Mouse (Mus musculus) urinary bladder, postnatal 36 days (tissue): ENCODE data around the gene Zfp954.
"Not testable (repeated sequence)": the region's sequence is repeated elsewhere in the genome, so short reads cannot be mapped to it uniquely, and the experiment has no call there.

ENCODE experiments used
- DNase-seq, 2 experiments: peaks; one replicate each; pipeline ENCODE4 v3.0.0; 2022; ENCODE audit warnings: low spot score in 2 of 2, mixed read lengths in 1 of 2

The Zfp954 gene

DNA sequence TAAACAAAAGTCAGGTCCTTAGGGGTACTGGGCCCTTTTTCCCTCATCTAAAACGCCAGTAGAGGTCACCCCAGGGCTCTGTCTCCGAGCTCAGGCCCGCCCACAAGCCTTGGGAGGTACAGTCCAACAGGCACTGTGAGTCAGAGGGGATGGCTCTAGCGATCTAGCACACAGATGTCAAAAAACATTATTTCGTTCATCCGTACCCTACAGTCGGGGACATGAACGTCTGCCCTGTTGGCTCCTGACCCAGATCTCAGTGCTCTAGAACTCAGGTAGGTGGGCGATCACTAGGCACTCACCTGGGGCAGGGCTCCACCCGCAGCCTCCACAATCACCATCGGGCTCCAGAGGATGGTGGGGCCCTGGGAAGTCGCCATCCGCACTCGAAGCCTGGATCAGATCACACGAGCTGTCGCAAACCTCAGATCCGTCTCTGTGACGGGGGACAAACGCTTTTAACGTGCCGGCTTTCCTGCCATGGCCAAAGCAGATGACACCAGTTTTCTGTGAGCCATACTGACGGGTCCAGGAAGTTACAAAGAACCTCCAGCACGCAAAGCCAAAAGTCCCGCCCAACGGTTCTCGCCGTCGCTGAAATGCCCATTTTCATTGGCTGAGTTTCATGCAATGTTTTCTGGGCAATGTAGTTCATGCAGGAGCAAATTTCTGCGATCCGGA lies at the start of gene Zfp954:
Zfp954 (minus strand) TSS at position 568 of the 681 bp plus-strand sequence.
- DNase-seq = peak; percentile 76 to 86

DNA sequence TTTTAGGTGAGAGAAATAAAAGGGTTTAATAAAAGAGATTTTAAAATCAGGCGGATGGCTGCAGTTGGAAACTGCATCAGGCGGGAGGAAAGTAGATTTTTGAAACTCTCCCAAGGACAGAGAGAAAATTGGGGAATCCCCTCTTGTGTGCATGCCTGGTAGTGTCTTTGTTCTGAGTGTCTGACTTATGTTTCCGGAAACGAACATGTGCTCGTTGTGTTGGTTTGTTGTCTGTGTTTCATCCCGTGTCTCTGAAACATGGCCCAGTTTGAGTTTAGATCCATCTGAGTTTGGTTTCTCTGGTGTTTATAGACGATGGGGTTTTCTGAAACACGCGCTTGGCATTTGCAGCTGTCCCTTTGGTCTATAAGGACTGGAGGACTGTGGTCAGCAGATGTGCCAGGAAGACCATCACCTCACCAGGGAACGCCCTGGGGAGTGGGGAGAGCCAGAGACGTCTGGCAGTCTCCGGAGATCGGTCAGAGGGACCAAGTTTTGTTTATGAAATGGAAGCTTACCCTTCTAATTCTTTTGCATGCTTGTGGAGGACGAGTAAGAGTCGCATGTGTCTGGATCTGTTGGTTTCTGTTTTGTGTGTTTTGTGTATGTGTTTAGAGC lies 24.8 kb upstream of the Zfp954 start:
- DNase-seq = no peak

DNA sequence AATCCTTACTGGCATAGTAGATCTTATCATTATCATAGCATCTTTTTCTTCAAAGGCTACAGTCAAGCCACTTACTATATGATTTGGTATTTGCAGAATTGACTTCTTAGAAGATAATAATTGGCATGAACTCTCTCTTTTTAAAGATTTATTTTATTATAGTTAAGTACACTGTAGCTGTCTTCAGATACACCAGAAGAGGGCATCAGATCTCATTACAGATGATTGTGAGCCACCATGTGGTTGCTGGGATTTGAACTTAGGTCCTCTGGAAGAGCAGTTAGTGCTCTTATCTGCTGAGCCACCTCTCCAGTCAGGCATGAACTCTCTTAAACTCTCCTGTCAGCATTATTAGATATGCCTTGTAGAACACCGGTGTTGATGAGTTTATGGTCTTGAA lies 22.9 kb upstream of the Zfp954 start:
- no peak for DNase-seq

DNA sequence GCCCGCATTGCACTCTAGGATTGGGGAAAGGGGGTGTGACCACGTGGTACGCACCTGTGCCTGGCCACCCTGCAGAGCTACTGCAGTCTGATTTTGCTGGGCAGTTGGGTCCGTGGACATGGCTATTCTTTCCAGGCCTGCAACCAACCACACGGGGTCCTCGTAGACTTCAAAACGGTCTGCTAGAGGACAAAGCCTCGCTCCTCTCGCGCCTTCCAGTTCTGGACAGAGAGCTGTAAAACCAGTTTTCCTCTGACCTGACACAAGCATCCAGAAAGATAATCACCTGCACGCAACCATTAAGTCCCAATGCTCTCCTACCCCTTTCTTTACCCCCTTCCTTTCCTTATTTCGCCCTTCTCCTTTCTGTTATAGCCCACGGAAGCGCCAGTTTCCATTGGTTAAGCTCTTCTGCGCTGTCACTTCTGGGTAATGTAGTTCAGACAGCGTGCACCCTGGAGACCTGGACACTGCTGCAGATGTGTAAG lies 15.1 kb upstream of the Zfp954 start, which contains the start of gene Zfp773:
Zfp773 (minus strand) TSS at position 377 of the 488 bp plus-strand sequence.
- DNase-seq = peak; percentile 45 to 60

DNA sequence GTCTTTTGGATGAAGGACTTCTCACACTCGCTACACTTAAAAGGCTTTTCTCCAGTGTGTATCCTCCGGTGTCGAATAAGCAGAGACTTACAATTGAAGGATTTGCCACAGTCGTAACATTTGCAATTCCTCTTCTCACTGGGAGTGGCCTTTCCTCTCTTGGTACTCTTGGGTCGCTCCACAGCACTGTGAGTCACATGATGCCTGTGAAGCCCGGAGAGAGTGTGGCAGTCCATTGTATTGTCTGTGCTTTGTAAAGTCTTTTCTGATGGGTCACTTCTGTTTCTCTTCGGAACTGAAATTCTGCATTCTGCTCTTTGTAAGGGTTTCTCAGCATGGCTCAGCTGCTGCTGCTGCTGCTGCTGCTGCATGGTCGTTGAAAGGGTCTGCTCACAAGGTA lies 11.5 kb upstream of the Zfp954 start:
- no peak for DNase-seq

DNA sequence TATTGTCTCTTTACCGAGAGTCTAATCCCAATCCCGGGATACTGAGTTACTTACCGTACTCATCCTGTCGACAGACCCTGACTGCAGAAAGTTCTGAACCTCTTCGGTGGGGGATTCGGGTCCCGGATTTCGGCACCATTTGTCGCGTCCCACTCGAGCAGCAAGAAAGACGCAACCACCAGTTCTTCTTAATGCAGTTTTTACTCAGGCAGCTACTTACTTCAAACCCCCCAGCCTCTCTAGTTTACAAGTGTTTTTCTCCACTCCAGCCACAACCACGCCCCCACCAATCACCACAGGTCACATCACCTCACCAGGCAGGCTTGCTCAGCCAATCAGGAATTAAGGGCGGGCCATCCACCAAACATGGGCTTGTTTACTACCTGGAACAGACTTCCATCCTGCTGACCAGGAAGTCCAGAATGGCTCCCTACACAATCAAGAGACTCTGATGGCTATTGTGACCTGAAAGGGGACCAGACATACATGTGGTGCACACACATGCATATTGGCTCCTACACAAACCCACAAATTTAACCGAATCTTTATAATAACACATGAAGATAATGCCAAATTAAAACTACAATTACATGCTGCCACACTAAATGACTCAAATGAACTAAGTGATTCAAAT lies 9.3 kb upstream of the Zfp954 start:
- not testable (repeated sequence) for DNase-seq

DNA sequence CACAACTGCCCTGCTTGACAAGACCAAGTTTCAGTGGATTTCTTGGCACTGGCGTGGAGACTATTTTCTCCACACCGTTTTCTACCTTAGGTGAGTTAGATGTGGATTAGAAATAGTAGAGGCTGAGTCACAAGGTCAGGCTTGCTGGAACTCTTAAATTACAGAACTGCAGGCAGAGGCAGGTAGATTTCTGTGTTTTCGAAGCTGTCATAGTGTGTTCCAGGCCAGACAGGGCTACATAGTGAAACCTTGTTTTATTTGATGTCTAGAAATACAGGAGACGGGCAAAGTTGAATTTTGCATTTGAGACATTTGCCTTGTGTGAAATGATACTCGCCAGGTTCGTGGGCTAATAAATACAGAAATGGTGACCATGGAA lies 303 bp upstream of the Zfp954 start:
- no peak for DNase-seq

DNA sequence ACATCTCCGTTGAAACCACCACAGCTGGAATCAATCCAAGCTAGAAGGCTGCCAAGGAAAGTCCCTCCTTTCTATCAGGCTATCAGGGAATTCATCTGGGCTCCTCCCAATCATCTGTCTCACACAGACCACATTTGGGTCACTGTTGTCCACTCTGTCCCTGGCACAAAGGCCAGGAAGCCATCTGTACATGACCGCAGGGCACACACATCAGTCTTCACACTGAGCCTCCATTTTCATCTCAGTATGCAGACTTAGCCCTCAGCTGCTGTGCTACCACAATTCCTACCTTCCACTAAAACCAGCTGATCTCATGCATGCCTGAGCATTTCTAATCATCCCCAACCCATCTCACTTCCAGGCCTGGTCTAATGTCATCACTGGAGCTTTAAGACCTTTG lies 2.8 kb downstream of the Zfp954 start:
- no peak for DNase-seq

DNA sequence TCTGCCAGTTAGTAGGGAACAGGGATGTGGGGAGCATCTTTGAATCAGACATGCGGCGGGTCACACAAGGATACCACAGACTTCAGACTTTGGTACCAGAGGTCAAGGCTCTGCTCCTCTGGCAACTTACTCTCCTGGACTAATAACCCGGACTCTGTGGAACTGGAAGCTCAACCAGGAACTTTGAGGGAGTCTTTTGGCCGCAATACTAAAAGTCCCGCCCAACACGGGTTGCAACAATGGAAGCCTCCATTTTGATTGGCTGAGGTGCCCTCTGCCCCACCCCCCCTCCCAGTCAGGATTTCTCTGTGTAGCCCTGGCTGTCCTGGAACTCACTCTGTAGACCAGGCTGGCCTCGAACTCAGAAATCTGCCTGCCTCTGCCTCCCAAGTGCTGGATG lies 12.8 kb downstream of the Zfp954 start:
- DNase-seq = no peak
